Mouse (Mus musculus): ENCODE measurements at regions not wholly inside any gene's neighbourhood (a gene's known extent, or its start where the extent isn't known, plus 50 kb on each side); places are given as distances from the start of the nearest gene placed in this dataset.

GRCm38 (mm10) chr7:83258363-83258916, 326.3 kb upstream of the Tmc3 start:
- 52% methylated on average over 2 of the region's 2 CpGs for WGBS
- no peaks in the 10 kb centered on the region for H3K27me3 ChIP-seq (replicated peaks; ENCODE audit: control insufficient read depth, insufficient read depth, low read length)
- H3K36me3 ChIP-seq (ENCODE audit: control insufficient read depth, insufficient read depth, low read length), result no peaks in the 10 kb centered on the region
- H3K4me3 ChIP-seq (ENCODE audit: insufficient read depth, low read depth, low read length), result no peak overlapping the region
- TF ChIP-seq POLR2A (IDR thresholded peaks at IDR 0.05; ENCODE audit: low read depth, low read length), result no peak
- no peak for TF ChIP-seq CTCF (conservative IDR thresholded peaks at IDR 0.05; ENCODE audit: insufficient read depth, insufficient read length, low read depth, low read length)
- no peak for DNase-seq
- H3K4me1 ChIP-seq (ENCODE audit: control insufficient read depth, insufficient read depth, low read length), result no peaks in the 10 kb centered on the region
- no peak overlapping the region for H3K27ac ChIP-seq (ENCODE audit: insufficient read depth, low read depth, low read length)

- no peak for DNase-seq
- Histone ChIP-seq H3K4me3 (ENCODE audit: insufficient read depth, low read depth, low read length) (no peak overlapping the region), H3K27ac (ENCODE audit: insufficient read depth, low read depth, low read length) (no peak overlapping the region), H3K36me3 (ENCODE audit: control insufficient read depth, insufficient read depth, low read length) (no peaks in the 10 kb centered on the region), H3K4me1 (ENCODE audit: control insufficient read depth, insufficient read depth, low read length) (no peaks in the 10 kb centered on the region), H3K27me3 (replicated peaks; ENCODE audit: control insufficient read depth, insufficient read depth, low read length) (no peaks in the 10 kb centered on the region)
- TF ChIP-seq CTCF (conservative IDR thresholded peaks at IDR 0.05; ENCODE audit: insufficient read depth, insufficient read length, low read depth, low read length) (no peak), POLR2A (IDR thresholded peaks at IDR 0.05; ENCODE audit: low read depth, low read length) (no peak)
Measured at GRCm38 (mm10) chr7:83261489-83261888, 323.2 kb upstream of the Tmc3 start.

GRCm38 (mm10) chr7:83289915-83290773, 294.6 kb upstream of the Tmc3 start:
- H3K4me3 ChIP-seq (ENCODE audit: insufficient read depth, low read depth, low read length), result no peak overlapping the region
- H3K36me3 ChIP-seq (ENCODE audit: control insufficient read depth, insufficient read depth, low read length), result no peaks in the 10 kb centered on the region
- no peak for DNase-seq
- 59% methylated on average over 5 of the region's 5 CpGs for WGBS
- no peaks in the 10 kb centered on the region for H3K27me3 ChIP-seq (replicated peaks; ENCODE audit: control insufficient read depth, insufficient read depth, low read length)
- no peaks in the 10 kb centered on the region for H3K4me1 ChIP-seq (ENCODE audit: control insufficient read depth, insufficient read depth, low read length)
- TF ChIP-seq POLR2A (IDR thresholded peaks at IDR 0.05; ENCODE audit: low read depth, low read length) (no peak), CTCF (conservative IDR thresholded peaks at IDR 0.05; ENCODE audit: insufficient read depth, insufficient read length, low read depth, low read length) (no peak)
- no peak overlapping the region for H3K27ac ChIP-seq (ENCODE audit: insufficient read depth, low read depth, low read length)

DNA sequence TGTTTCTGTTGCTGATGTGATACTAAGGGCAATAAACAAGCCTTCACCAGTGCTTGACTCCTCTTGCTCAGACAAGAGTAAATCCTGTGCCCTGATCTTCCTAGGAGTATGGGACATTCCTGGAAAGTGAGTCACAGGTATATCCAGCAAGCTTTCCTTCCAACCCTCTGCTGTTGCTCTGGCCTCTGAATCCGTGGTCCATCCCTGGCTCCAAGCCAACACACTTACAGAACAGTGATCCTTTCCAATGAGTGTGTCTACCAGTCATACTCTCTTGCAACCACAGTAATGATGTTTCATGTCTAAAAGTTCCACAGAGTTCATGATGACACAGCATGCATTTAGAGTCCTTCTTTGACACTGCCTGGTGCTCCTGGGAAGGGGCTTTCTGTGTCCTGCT, 277.6 kb upstream of the Tmc3 start:
- H3K27me3 ChIP-seq (replicated peaks; ENCODE audit: control insufficient read depth, insufficient read depth, low read length), result no peaks in the 10 kb centered on the region
- H3K27ac ChIP-seq (ENCODE audit: insufficient read depth, low read depth, low read length), result no peak overlapping the region
- DNase-seq, result no peak
- no peak overlapping the region for H3K4me3 ChIP-seq (ENCODE audit: insufficient read depth, low read depth, low read length)
- H3K4me1 ChIP-seq (ENCODE audit: control insufficient read depth, insufficient read depth, low read length), result no peaks in the 10 kb centered on the region
- no peaks in the 10 kb centered on the region for H3K36me3 ChIP-seq (ENCODE audit: control insufficient read depth, insufficient read depth, low read length)
- TF ChIP-seq POLR2A (IDR thresholded peaks at IDR 0.05; ENCODE audit: low read depth, low read length), result no peak
- TF ChIP-seq CTCF (conservative IDR thresholded peaks at IDR 0.05; ENCODE audit: insufficient read depth, insufficient read length, low read depth, low read length), result no peak
- WGBS, result 43% methylated on average over 1 of the region's 1 CpGs

DNA sequence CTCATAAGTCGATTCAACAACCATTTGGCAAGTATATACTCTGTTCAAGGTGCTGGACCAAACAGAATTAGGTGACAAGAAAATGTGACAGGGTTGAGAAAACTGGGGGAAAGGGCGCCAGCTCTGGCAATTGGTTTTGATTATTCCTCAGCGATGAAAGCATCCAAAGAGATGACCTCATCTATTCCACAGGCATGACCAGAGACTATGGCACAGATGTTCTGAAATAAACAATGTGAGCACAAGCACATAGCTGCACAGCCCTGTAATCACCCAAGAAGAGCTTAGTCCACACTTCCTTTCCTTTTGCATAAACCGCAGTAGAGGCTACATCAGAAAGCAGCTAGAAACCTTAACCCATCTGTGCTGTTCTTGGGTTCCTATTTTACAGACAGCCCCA, 272.6 kb upstream of the Tmc3 start:
- H3K36me3 ChIP-seq (ENCODE audit: control insufficient read depth, insufficient read depth, low read length), result no peaks in the 10 kb centered on the region
- 82% methylated on average over 4 of the region's 4 CpGs for WGBS
- TF ChIP-seq POLR2A (IDR thresholded peaks at IDR 0.05; ENCODE audit: low read depth, low read length) (no peak), CTCF (conservative IDR thresholded peaks at IDR 0.05; ENCODE audit: insufficient read depth, insufficient read length, low read depth, low read length) (no peak)
- H3K27me3 ChIP-seq (replicated peaks; ENCODE audit: control insufficient read depth, insufficient read depth, low read length), result no peaks in the 10 kb centered on the region
- H3K4me1 ChIP-seq (ENCODE audit: control insufficient read depth, insufficient read depth, low read length), result no peaks in the 10 kb centered on the region
- H3K27ac ChIP-seq (ENCODE audit: insufficient read depth, low read depth, low read length), result no peak overlapping the region
- no peak overlapping the region for H3K4me3 ChIP-seq (ENCODE audit: insufficient read depth, low read depth, low read length)
- DNase-seq, result no peak

- DNase-seq, result peak; percentile 1
- H3K27me3 ChIP-seq (replicated peaks; ENCODE audit: control insufficient read depth, insufficient read depth, low read length), result no peaks in the 10 kb centered on the region
- TF ChIP-seq POLR2A (IDR thresholded peaks at IDR 0.05; ENCODE audit: low read depth, low read length) (no peak), CTCF (conservative IDR thresholded peaks at IDR 0.05; ENCODE audit: insufficient read depth, insufficient read length, low read depth, low read length) (no peak)
- WGBS, result 37% methylated on average over 5 of the region's 5 CpGs
- H3K4me1 ChIP-seq (ENCODE audit: control insufficient read depth, insufficient read depth, low read length), result no peaks in the 10 kb centered on the region
- H3K4me3 ChIP-seq (ENCODE audit: insufficient read depth, low read depth, low read length), result no peak overlapping the region
- no peaks in the 10 kb centered on the region for H3K36me3 ChIP-seq (ENCODE audit: control insufficient read depth, insufficient read depth, low read length)
- no peak overlapping the region for H3K27ac ChIP-seq (ENCODE audit: insufficient read depth, low read depth, low read length)
Measured at GRCm38 (mm10) chr7:83329809-83330412, 254.8 kb upstream of the Tmc3 start.

DNA sequence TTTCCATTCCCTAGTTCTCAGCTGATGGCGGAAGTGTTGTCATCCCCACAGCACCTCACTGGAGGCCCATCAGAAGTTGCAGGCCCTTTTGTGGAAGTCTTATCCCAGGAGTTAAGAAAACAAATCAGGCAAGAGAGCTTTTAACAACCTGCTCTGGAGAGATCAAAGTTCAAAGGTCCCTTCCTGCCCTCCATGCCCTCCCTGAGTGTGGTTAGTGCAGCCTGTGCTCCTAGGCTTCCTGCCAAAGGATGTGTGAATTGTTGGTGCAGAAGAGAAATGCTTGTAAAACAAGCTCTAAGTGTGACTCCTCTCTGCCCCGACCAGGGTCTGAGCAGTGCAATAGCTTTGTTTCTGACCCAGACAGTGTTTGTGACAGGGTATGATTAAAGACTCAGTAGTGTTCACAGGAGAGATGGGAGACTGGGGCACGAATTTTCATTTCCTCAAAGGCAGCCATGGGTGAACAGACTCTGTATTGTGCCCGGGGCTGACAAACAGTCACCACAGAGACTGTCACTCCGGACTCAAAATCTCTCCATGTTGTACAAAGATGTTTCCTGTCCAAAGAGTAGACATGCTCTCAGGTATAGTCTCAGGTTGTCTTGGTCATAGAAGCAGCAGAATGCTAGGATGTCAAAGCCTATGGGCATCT, 237.5 kb upstream of the Tmc3 start:
- 28% methylated on average over 5 of the region's 5 CpGs for WGBS
- DNase-seq, result peak; percentile 90
- TF ChIP-seq POLR2A (IDR thresholded peaks at IDR 0.05; ENCODE audit: low read depth, low read length) (no peak), CTCF (conservative IDR thresholded peaks at IDR 0.05; ENCODE audit: insufficient read depth, insufficient read length, low read depth, low read length) (no peak)

More for the DNA sequence above, 237.5 kb upstream of the Tmc3 start:
- no peak overlapping the region for H3K27ac ChIP-seq (ENCODE audit: insufficient read depth, low read depth, low read length)
- H3K4me3 ChIP-seq (ENCODE audit: insufficient read depth, low read depth, low read length), result no peak overlapping the region
- no peaks in the 10 kb centered on the region for H3K27me3 ChIP-seq (replicated peaks; ENCODE audit: control insufficient read depth, insufficient read depth, low read length)
- H3K4me1 ChIP-seq (ENCODE audit: control insufficient read depth, insufficient read depth, low read length), result no peaks in the 10 kb centered on the region; the same call in 1 of the 2 replicates
- no peaks in the 10 kb centered on the region for H3K36me3 ChIP-seq (ENCODE audit: control insufficient read depth, insufficient read depth, low read length)
